Mouse (Mus musculus) thymus, adult 2 months (tissue): ENCODE results near the gene Pde6d.

ENCODE experiments used
- CTCF ChIP-seq: fragments of 200-500 bp; IDR thresholded peaks from 2 replicates; pipeline ENCODE4 v1.5.1; 2012; ENCODE audit warnings: mild to moderate bottlenecking, control low read depth, low read length, moderate library complexity, borderline replicate concordance; ENCODE audit not compliant: control insufficient read depth, poor library complexity, insufficient read depth; ENCODE audit errors: extremely low read depth
- POLR2A ChIP-seq: fragments of 200-500 bp; IDR thresholded peaks from 2 replicates; pipeline ENCODE4 v1.6.1; 2012; ENCODE audit warnings: mild to moderate bottlenecking, low read length, control low read depth, moderate library complexity; ENCODE audit not compliant: control insufficient read depth, poor library complexity, insufficient read depth; ENCODE audit errors: extremely low read depth

GRCm38 (mm10) chr1:86598516-86598915 lies 16.1 kb upstream of the Pde6d start:
- TF ChIP-seq POLR2A: no peak
- TF ChIP-seq CTCF: no peak
